Mouse (Mus musculus): ENCODE measurements around the gene Slc7a11.

GRCm38 (mm10) chr3:50440409-50440808, 3.0 kb downstream of the Slc7a11 start:
- TF ChIP-seq GATA1 (IDR thresholded peaks at IDR 0.05; ENCODE audit: borderline replicate concordance, low read length) = no peak
- TF ChIP-seq FLI1 (IDR thresholded peaks at IDR 0.05; ENCODE audit: low read length) = no peak

All from megakaryocyte, embryonic 14.5 days (primary cell).